Mouse (Mus musculus) spleen, adult 18-20 months (tissue): Measurements from ENCODE around the gene Taar9.
"Not testable (repeated sequence)": the region's sequence is repeated elsewhere in the genome, so short reads cannot be mapped to it uniquely, and the experiment has no call there.

Experiments
- DNase-seq, 2 experiments: peaks; one replicate each; pipeline ENCODE4 v3.0.0; 2022; ENCODE audit warnings: mixed read lengths in 2 of 2

Gene Taar9

GRCm38 (mm10) chr10:24109434-24109833, at the start of gene Taar9:
TSS of gene Taar9 (minus strand) at chr10:24109534.
- not testable (repeated sequence) for DNase-seq

DNA sequence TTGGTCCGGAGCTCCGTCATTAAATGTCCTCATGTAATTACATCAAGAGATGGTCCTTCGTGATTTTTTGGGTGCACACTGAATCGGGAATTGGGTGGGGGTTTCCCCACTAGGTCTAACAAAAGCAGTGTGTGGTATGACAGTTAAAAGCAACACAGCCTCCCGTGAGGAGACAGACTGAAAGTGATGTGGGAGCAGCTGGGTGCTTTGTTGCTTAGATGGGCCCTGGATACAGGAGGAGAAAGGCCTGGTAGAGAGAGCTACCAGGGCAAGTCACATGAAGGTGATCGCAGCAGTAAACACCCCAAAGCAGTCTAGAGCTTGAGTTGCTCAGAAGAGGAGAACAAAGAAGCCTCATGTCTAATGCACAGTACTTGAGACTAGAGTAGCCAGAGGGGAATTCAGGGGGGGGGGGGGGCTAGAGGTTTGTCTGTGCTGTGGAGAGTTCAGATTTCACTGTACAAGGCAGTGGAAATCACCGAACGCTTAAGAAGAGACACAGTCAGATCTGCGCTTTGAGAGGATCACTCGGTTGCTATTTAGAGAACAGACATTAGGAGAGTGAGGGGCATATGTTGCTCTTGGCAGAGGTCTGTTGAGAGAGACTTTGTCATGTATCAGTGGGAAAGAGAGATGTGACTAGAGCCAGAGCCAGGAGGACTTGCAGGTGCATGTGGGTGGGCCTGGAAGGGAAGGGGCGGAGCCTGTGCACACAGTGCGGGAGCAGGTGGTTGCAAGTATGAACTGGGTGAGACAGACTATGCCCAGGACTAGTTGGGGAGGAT, 49.3 kb upstream of the Taar9 start:
- peak; percentile 42 to 57 for DNase-seq

GRCm38 (mm10) chr10:24150086-24150485, 40.8 kb upstream of the Taar9 start:
- DNase-seq = no peak

- DNase-seq = peak; percentile 93 to 94
Observed at GRCm38 (mm10) chr10:24149135-24149781, 39.9 kb upstream of the Taar9 start, which contains the start of gene Stx7. TSS of gene Stx7 (plus strand) at chr10:24149302.

DNA sequence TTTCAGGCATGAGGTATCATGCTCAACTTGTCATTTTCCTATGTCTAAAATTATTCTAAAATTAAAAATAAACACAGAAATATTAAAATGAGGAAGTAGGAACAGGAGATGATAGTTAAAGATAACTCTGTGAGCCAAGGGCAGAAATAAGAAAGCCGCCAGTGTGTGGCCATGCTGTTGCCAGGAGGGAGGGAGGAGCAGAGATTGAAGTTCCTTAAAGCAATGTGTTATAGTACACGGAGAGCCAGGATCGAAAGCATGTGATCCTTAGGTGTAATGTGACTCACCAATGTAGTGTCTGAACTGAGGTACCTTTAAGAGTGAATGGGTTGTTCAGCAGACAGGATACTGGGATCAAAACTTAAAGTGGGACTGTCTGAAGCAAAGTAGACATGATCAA, 33.4 kb upstream of the Taar9 start:
- no peak for DNase-seq

DNA sequence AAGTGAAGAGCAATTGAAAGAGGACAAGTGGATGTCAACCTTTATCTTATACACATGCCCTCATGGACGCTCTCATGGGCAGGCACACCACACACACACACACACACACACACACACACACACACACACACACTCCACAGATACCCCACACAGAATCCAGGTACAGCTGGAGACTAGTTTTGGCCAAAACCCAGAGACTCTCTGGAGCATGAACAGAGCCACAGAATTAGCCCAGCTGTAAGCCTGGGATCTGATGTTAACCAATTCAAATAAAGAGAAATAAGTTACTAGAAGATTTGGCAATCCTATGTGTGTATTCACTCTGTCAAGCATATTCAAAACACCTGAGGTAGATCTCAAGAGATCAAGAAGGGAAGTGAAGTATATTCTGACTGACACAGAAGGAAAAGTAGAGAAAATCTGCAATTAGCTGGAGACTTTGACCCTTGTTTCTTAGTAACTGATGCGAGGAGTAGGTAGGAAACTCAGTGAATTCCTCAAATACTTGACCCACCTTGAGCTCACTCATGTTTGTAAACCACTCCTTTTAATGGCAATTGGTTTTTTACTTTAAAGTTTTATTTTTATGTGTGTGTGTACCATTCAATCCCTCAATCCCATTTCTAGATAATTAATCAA, 29.4 kb upstream of the Taar9 start:
- DNase-seq = no peak

- DNase-seq = no peak
Observed at GRCm38 (mm10) chr10:24134071-24134645, 24.8 kb upstream of the Taar9 start.

DNA sequence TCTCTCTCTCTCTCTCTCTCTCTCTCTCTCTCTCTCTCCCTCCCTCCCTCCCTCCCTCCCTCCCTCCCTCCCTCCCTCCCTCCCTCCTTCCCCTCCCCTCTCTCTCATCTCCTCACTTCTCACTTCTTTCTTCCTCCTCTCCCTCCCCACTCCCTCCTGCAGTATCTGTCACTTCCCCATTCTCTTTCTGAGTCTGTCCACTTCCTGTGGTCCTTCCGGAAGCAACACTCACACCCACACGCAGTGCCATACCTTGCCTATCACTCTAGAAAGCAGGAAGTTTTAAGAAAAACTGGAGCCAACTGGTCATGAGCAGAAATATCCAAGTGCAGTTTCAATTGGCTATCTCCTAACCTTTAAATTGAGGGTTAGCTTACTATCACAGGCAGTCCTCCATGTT, 23.8 kb upstream of the Taar9 start:
- no peak for DNase-seq

GRCm38 (mm10) chr10:24132273-24132672, 22.9 kb upstream of the Taar9 start:
- no peak for DNase-seq

- DNase-seq = peak in 1 of 2 experiments; percentile 42
Observed at GRCm38 (mm10) chr10:24131451-24132262, 22.3 kb upstream of the Taar9 start.

DNA sequence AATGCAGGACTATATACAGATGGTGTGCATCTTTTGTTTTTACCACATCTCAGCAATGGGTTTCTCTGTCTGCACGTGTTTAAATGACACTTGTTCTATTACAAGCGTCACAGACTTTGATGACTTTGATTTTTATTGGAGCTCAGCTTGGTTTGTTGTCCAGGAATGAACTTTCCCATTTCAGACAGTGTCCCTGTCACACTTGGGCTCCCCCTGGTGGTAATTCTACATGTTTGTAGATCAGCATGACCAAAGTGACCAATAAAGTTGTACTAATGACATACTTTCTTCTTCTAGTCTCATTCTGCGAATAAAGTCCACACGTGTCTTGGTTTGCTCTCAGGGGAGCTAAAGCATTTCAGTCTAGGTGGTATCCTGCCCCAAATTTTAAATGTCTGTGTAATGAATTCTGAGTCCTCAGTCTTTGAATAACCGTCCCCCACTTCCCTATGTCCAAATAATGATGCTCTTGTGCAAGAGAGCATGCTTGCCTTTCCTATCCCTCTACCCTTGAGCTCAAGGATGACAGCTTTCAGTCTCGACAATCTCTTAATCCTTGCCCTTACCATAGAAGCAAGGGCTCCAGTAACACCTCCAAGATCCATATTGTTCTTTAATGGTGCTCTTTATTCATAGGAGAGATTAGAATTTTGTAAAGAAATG, 1.9 kb upstream of the Taar9 start:
- peak in 1 of 2 experiments; percentile 26 for DNase-seq

DNA sequence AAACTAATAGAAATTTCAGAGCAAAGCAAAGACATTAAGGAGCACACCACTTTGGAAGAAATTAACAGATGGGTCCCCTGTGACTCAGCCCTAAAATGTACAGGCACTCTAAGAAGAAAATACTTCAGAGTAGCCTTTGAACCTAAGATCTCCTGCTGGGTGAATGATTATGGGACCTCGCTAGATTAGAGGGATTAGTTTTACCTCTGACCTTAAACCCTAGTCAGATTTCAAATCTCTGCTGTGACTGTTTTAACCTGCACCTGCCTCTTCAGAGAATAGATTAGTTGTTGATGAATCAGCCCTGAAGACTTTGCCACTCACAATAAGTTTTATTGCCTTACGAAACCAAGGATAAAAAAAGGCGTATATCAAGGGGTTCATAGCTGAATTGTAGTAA, 1.1 kb downstream of the Taar9 start:
- DNase-seq = no peak

DNA sequence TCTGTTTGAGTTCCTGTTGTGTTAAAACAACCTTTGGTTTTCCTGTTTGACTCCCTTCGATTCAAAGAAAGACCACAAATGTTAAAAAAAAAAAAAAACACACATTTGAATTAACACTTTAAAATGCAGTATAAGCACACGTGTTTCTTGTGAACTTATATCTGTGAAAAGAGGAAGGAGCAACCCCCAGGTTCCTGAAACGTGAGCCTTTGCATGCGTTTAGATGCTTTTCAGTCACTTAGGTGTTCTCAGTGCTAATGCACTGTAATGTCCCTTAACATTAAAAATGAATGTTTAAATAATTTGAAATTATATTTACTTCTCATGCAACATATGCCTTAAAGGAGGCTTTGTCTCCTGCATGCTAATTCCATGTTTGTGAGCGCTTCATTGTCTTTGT, 1.6 kb downstream of the Taar9 start:
- DNase-seq = no peak

GRCm38 (mm10) chr10:24103299-24103698, 6.0 kb downstream of the Taar9 start:
- not testable (repeated sequence) for DNase-seq

DNA sequence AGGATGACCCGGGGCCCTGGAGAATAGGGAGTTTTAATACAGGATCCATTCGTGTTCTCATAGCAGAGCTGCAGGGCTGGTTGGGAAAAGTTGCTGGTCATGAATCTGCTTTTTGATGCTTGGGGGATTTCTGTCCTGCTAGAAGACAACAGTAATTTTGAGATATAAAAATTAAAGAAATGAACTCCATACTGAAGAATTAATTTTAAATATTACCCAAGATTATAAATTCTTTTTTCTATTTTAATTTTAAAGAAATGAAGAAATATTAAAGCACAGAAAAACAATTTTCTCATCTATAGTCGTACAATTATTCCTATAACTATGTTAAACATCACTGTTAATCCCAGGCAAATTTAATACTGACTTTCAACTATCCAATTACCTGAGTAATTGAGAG, 7.5 kb downstream of the Taar9 start, which contains the start of gene Taar8c:
Gene Taar8c, minus strand, starts transcription at position 101 of the 400 bp plus-strand sequence.
- DNase-seq = not testable (repeated sequence)

- DNase-seq = not testable (repeated sequence)
Observed at GRCm38 (mm10) chr10:24097010-24097409, 12.3 kb downstream of the Taar9 start.

DNA sequence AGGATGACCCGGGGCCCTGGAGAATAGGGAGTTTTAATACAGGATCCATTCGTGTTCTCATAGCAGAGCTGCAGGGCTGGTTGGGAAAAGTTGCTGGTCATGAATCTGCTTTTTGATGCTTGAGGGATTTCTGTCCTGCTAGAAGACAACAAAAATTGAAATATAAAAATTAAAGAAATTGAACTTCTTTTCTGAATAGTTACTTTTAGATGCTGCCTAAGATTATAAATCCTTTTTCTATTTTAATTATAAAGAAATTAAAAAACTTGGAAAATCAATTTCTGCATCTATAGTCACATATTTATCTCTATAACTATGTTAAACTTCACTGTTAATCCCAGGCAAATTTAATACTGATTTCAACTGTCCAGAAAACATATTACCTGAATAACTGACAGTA, 17.1 kb downstream of the Taar9 start, which contains the start of gene Taar8b:
Gene Taar8b, minus strand, starts transcription at position 101 of the 400 bp plus-strand sequence.
- DNase-seq = no peak

- no peak for DNase-seq
Observed at GRCm38 (mm10) chr10:24087168-24087567, 22.2 kb downstream of the Taar9 start.

DNA sequence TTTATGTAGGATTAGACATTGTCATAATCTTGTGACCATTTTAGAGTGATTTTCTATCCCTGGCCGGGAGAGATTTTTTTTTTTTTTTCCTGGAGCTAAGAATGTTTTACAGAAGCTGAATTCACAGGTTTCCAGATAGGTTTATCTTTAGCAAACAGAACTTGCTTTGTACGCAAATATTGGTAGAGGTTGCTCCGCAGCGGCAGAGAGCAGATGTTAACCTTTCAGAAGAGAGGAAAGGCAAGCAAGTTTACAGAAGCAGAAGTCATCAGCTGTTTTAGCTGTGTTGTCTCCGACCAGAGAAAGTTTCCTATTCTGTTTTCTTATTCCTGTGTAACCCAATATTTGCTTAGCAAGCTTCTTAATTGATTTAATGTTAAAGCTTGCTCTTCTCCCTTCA, 22.8 kb downstream of the Taar9 start:
- no peak for DNase-seq

DNA sequence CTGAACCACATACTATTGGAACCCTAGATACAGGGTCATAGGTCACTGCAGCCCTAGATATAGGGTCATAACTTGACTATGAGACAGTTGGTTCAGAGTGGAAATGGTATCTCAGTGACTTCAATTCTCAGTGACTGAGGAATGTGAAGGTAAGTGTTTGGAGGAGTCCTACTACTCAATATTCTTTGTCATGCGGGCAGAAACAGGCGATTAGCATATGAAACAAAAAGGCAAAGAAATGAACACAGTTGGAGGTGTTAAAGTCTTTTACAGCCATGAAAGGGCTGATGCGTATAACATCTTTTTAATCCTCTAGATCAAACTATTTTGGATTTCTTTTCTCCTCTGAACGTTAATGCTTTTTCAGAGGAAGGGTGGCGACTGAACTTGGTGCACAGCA, 23.4 kb downstream of the Taar9 start:
- no peak for DNase-seq

DNA sequence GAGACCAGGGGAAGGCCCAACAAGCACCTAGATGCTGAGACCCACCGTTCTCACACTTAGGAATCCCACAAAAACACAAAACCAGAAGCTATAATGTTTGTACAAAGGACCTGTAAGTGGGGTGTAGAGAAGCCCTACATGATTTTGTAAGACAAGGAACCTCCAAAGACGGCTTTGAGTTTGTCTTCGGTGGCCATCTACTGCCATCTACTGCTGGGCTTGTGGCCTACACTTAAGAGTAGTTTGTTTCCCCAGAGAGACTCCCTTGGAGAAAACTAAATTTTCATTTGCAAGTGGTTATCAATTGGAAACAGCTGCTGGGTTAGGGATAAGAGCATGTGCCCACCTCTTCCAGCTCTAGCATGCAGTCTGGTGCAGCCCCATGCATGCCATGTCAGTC, 29.2 kb downstream of the Taar9 start:
- peak in 1 of 2 experiments; percentile 10 for DNase-seq

GRCm38 (mm10) chr10:24076200-24076599, 33.1 kb downstream of the Taar9 start, which contains the start of gene Taar8a:
TSS of gene Taar8a (plus strand) at chr10:24076500.
- not testable (repeated sequence) for DNase-seq
